Mouse (Mus musculus): Measurements from ENCODE around the gene Xkr7. TPM values are rescaled to one million over a fixed set of nuclear protein-coding genes. Genes with fewer than 3 reads are reported as not detected.

Gene Xkr7
- polyA plus RNA-seq, 1 experiment from 2014 or later = 0.45 TPM

DNA sequence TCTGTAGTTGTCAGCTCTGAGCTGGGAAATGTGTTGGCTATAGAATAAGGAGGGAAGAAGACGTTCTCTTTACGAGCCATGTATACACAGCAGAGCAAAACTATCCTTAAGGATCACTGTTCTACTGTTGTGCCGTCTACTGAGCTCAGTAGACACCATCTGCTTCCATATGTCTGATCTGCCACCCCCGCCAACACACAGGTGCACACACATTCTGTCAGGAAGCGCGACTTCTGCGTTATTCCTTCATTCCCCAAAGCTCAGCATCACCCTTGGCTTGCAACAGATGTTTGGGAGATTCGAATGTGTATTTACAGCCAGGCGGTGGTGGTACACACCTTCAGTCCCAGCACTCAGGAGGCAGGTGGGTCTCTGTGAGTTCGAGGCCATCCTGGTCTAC, 55.4 kb downstream of the Xkr7 start:
- DNase-seq (ENCODE audit: low spot score) (no peak), ATAC-seq (ENCODE audit: low FRiP score) (no peak)
- no peaks in the 10 kb centered on the region for H3K36me3 ChIP-seq (ENCODE audit: control insufficient read depth, insufficient read depth, low read length)
- H3K4me3 ChIP-seq (ENCODE audit: low read depth, low read length) = no peak overlapping the region
- no peaks in the 10 kb centered on the region for H3K27me3 ChIP-seq (ENCODE audit: control insufficient read depth, insufficient read depth, low read length)
- no peak overlapping the region for H3K9ac ChIP-seq (ENCODE audit: low read depth, low read length)
- no peak overlapping the region for H3K27ac ChIP-seq (ENCODE audit: low read depth, low read length)
- WGBS = 89% methylated on average over 10 of the region's 10 CpGs
- H3K4me2 ChIP-seq (replicated peaks; ENCODE audit: low read depth, low read length) = no peak overlapping the region
- H3K4me1 ChIP-seq (replicated peaks; ENCODE audit: control insufficient read depth, insufficient read depth, low read length) = no peaks in the 10 kb centered on the region
- H3K9me3 ChIP-seq (ENCODE audit: control insufficient read depth, low read length) = no peaks in the 10 kb centered on the region

DNA sequence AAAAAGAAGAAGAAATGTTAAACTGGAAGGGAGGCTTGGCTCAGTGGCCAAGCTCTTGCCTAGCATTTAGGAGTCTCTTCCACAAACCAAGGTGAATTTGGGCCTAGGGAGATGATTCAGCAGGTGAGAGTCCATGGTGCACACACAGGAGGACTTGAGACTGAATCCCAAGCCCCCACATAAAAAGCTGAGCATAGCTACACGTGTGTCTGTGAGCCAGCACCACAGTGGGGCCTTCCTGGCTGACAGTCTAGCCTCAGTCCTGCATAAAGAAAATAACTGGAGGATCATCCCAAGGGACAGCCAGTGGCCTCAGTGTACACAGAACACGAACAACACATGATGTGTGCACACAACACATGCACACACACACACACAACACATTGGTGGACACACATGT, 57.7 kb downstream of the Xkr7 start:
- no peaks in the 10 kb centered on the region for H3K4me1 ChIP-seq (replicated peaks; ENCODE audit: control insufficient read depth, insufficient read depth, low read length)
- no peaks in the 10 kb centered on the region for H3K9me3 ChIP-seq (ENCODE audit: control insufficient read depth, low read length)
- no peak for DNase-seq (ENCODE audit: low spot score)
- ATAC-seq (ENCODE audit: low FRiP score) = no peak
- no peaks in the 10 kb centered on the region for H3K27me3 ChIP-seq (ENCODE audit: control insufficient read depth, insufficient read depth, low read length)
- no peaks in the 10 kb centered on the region for H3K36me3 ChIP-seq (ENCODE audit: control insufficient read depth, insufficient read depth, low read length)
- no peak overlapping the region for H3K4me3 ChIP-seq (ENCODE audit: low read depth, low read length)
- H3K4me2 ChIP-seq (replicated peaks; ENCODE audit: low read depth, low read length) = no peak overlapping the region
- no peak overlapping the region for H3K27ac ChIP-seq (ENCODE audit: low read depth, low read length)
- 61% methylated on average over 2 of the region's 2 CpGs for WGBS
- H3K9ac ChIP-seq (ENCODE audit: low read depth, low read length) = no peak overlapping the region

DNA sequence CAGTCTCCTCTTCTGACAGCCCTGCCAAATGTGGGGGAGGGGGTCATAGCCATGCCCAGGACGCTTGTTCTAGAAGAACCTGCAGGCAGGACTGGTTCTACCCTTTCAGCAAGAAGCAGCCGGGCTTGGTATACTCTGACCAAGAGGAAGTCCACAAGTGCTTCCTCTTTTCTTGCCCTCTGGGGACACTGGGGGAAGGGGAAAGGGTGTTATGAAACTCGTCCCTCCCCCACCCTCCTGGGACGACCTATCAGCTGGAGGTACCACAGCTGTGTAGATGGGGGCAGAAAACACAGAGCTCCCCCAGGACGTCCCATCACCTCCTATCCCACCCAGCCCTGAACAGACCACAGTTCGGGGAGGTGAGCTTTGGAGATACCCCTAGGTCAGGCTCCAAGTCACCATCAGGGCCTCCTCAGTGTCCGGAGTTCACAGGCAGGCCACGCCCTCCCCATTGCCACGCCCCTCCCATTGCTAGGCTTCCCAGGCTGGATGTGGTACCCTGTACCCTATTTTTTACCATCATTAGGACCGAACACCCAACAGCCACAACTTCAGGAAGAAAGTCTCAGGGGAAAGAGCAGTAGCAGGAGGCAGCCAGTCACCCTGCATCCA, 59.0 kb downstream of the Xkr7 start:
- DNase-seq (ENCODE audit: low spot score) = no peak

More for the DNA sequence above, 59.0 kb downstream of the Xkr7 start:
- H3K4me1 ChIP-seq (replicated peaks; ENCODE audit: control insufficient read depth, insufficient read depth, low read length) = no peaks in the 10 kb centered on the region
- H3K36me3 ChIP-seq (ENCODE audit: control insufficient read depth, insufficient read depth, low read length) = no peaks in the 10 kb centered on the region
- H3K9me3 ChIP-seq (ENCODE audit: control insufficient read depth, low read length) = no peaks in the 10 kb centered on the region
- ATAC-seq (ENCODE audit: low FRiP score) = no peak
- no peaks in the 10 kb centered on the region for H3K27me3 ChIP-seq (ENCODE audit: control insufficient read depth, insufficient read depth, low read length)
- WGBS = 47% methylated on average over 10 of the region's 10 CpGs
- H3K4me2 ChIP-seq (replicated peaks; ENCODE audit: low read depth, low read length) = no peak overlapping the region
- no peak overlapping the region for H3K27ac ChIP-seq (ENCODE audit: low read depth, low read length)
- H3K9ac ChIP-seq (ENCODE audit: low read depth, low read length) = no peak overlapping the region
- H3K4me3 ChIP-seq (ENCODE audit: low read depth, low read length) = no peak overlapping the region

Other genes with a start within 250 kb of the Xkr7 start
- gene Bcl2l1, start 200.1 kb upstream of the Xkr7 start, polyA plus RNA-seq (2014; fragmentation: Nextera tagmentation; extraction: Ambion mirVana) = 129 and 134 TPM in 2 replicates
- gene Tpx2, start 183.9 kb upstream of the Xkr7 start, polyA plus RNA-seq (2014; fragmentation: Nextera tagmentation; extraction: Ambion mirVana) = 139 and 140 TPM in 2 replicates
- gene Mylk2, start 120.5 kb upstream of the Xkr7 start, polyA plus RNA-seq (2014; fragmentation: Nextera tagmentation; extraction: Ambion mirVana) = not detected in 2 replicates
- 1.7 and 1.9 TPM in 2 replicates for gene Foxs1, start 98.6 kb upstream of the Xkr7 start, polyA plus RNA-seq (2014; fragmentation: Nextera tagmentation; extraction: Ambion mirVana)
- 1.4 and 2.3 TPM in 2 replicates for gene Dusp15, start 80.2 kb upstream of the Xkr7 start, polyA plus RNA-seq (2014; fragmentation: Nextera tagmentation; extraction: Ambion mirVana)
- gene Ttll9, start 69.4 kb upstream of the Xkr7 start, polyA plus RNA-seq (2014; fragmentation: Nextera tagmentation; extraction: Ambion mirVana) = 1.4 and 1.7 TPM in 2 replicates
- 71.1 and 96.5 TPM in 2 replicates for gene Pdrg1, start 16.4 kb upstream of the Xkr7 start, polyA plus RNA-seq (2014; fragmentation: Nextera tagmentation; extraction: Ambion mirVana)
- gene Ccm2l, start 34.1 kb downstream of the Xkr7 start, polyA plus RNA-seq (2014; fragmentation: Nextera tagmentation; extraction: Ambion mirVana) = 2.1 and 2.2 TPM in 2 replicates
- gene Hck, start 76.6 kb downstream of the Xkr7 start, polyA plus RNA-seq (2014; fragmentation: Nextera tagmentation; extraction: Ambion mirVana) = 2.0 and 2.4 TPM in 2 replicates
- gene Tm9sf4, start 129.5 kb downstream of the Xkr7 start, polyA plus RNA-seq (2014; fragmentation: Nextera tagmentation; extraction: Ambion mirVana) = 77.9 and 82.9 TPM in 2 replicates
- 7.0 and 7.4 TPM in 2 replicates for gene Tspyl3, start 193.6 kb downstream of the Xkr7 start, polyA plus RNA-seq (2014; fragmentation: Nextera tagmentation; extraction: Ambion mirVana)
- 26.9 and 27.1 TPM in 2 replicates for gene Plagl2, start 209.6 kb downstream of the Xkr7 start, polyA plus RNA-seq (2014; fragmentation: Nextera tagmentation; extraction: Ambion mirVana)
- gene Pofut1, start 209.7 kb downstream of the Xkr7 start, polyA plus RNA-seq (2014; fragmentation: Nextera tagmentation; extraction: Ambion mirVana) = 6.0 and 8.4 TPM in 2 replicates